Mouse (Mus musculus) brain, adult 2 months (tissue): ENCODE data around the gene Camta1.

Experiments
- DNase-seq: peaks from one replicate; pipeline ENCODE4 v3.0.0; 2011; ENCODE audit warnings: low read depth, low spot score

Gene Camta1

DNA sequence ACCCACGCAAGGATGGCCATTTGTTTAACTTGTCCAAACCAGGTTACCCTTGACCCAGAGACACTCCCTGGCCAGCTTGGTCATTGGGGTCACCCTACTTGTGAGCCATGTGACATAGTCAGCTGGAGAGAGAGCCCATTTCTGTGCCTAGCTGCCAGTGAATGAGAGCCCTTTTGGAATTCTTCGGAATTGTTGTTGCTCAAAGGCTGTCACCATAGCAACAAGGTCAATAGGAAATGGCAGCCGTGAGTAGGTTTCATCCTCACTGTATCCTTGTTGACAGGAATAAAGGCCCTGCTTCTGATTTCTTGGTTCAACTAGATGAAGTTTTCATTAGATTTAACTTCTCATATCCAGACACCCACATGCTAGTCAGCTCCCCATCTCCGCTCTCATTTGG is 707.4 kb downstream of the Camta1 start:
- DNase-seq: no peak

DNA sequence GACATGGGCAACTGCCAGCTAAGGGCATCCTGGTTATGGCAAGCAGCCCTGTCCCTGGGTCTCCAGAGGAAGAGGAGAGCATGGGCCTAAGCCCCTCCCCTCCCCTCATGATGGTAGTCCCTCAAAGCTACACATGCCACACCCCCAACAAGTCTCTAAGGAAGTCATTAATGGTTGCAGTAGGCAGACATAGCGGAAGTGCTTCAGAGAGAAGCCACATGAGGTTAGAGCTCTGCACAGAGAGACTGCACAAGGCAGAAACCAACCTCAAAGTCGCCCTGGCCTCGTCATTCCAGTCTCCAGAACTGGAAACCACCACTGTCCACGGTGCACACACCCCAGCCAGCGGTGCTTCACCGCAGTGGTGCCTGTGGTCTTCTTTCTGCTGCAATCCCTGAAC is 709.7 kb downstream of the Camta1 start:
- no peak for DNase-seq

DNA sequence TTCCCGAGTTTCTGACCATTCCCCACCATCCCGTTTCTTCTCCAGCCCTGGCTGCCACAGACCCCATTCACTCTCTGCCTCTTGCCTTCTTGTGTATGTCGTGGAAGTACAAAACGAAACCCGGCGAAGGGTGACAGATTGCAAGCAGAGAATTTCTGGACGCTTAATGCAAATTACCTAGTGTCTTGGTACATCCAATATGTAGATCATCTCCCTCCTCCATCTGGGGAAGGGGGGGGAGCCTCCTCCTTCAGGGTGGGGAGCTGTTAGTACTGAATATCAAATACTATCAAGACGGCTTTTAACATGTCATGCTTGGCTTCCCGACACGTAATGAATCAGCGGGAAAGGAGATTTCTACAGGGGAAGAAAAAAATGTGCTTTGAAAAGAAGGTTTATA is 710.8 kb downstream of the Camta1 start:
- peak; percentile 64 for DNase-seq

DNA sequence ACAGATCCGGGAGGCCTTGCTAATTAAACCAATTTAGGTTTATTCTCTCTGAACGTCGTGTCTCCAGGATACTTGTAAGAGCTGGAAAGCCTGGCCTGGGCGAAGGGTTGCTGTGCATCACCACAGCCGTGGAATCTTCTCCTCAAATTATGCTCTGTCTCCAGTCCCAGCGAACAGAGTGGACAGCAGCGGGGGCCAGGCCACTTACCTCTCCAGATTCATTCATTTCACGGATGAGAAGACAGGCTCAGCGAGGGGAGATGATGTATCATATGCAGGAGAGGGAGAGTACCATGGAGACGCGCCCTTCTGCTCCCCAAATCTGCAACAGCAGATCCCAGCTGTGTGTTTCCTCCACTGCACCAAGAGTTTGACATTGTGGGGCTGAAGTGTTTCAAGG is 711.6 kb downstream of the Camta1 start:
- no peak for DNase-seq

DNA sequence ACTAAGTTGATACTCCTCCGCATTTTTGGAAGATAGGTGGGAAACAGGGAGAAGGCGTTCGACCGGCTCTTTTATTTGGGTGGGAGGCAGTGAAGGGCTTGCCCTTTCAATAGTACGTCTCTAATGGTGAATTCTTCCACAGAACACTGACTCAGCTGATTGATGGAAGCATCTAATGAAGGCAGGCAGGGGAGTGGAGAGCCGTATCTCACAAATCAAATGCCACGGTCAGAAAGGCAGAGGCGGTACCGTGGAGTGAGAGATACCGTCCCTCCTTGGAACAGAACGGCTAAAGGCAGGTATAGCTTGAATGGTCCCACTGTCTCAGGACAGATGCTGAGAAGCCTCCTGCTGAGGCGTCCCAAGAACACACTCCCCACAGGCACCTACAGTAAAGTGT is 714.1 kb downstream of the Camta1 start:
- no peak for DNase-seq

DNA sequence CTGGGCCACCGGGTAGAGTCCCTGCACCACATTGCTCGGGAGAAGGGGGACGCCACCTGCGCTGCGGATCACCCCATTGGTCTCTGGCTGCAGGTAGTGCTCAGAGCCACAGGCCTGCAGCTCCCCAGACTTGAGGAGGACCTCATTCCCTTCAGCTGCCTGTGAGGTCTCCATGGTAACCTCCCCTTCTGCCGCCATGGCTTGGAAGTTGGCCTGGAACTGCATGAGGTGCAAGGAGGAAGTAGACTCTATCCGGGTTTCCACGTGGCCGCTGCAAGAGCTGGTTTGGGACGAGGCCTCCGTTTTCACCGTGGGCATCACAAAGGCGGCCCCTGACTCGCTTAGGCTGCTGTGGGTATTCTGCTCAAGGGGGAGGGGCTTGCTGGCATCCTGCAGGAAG is 717.6 kb downstream of the Camta1 start:
- no peak for DNase-seq

DNA sequence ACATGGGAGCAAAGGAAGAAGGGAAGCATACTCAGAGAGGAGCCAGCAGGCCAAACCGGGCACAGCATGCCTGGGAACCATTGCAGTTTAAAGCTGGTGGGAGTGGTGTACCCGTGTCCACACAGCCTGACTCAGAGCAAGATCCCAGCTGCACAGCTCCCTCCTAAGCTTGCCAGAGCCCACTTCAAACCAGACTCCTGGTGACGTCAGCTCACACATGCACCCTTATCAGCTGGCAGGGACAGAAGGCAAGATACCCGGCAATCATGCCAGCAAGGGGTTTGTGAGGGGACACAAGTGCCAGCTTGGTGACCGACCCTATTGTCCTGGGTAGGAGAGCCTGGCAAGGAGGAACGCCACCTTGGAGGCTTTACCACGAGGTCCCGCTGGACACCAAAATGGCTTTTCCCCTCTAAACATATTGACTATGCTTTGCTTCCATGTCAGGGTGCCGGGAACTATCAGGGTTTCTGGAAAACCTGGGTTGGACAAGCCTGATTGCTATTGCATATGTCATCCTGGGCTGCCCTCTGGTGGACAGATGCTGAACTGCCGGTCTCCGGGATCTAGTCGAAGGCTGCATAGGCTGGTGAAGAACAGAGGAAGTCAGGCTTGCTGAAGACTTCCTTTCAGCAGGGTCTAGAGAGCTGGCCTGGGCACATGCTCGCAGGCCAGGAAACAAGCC is 720.3 kb downstream of the Camta1 start:
- DNase-seq: peak; percentile 97

DNA sequence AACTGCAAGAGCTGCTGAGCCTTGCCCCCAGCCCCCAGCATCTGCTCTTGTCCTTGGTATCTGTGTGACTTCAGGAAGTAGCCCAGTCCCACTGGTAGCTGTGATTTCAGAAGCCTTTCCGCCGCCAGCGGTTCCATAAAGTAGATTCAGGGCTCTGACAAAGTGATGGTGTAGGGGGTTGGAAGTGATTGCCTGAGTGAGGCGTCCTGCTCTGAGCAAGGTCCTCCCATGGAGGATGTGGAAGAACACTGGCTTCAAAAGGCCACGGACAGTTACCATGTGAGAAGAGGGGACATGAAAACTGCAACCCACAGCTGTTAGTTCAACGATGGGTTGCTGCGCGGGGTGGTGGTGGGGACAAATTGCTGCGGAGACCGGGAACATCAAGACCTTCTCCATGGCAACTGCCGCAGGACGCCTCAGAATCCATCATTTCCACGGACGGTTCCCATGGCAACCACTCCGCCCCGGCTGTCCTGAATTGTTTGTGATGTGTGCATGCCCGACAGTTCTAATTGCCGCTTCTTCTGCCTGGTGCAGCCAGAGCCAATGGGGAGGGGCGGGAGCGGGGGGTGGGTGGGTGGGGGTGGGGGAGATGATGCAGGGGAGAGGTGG is 721.2 kb downstream of the Camta1 start:
- peak; percentile 97 for DNase-seq

DNA sequence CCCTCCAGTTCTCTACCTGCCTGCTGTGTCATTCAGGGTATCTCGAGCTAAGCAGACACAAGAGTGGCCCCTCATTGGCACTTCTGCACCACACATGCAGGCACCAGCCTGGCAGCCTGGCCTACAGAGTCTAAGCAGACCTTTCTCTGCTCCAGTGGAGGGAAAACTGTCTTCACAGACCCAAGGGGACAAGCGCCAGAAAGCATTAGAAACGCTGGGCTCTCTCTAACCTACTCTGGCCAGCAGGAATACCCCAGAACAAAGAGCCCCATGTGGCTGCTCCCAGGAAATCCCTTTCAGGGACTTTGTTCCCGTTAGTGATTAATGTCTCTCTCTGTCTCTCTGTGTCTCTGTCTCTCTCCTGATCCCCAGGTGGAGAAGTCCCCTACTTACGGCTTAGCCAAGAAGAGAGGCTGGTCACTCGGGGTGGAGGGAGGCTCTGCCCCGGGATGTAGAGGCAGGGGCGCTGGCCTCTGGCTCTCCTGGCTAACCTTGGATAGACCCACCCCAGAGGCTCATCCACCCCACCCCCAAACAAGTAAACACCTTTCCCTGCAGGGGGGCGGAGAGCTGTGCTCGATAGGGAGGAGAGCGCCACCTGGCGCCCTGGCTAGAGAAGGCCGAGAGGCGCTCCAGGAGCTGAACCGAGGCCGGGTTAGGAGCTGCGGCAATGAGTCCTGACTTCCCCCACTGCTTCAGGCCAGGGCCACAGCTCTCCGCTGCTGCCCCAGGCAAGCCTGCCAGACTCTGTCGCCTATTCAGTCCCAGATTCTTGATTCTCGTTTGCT is 722.4 kb downstream of the Camta1 start:
- DNase-seq: peak; percentile 96

DNA sequence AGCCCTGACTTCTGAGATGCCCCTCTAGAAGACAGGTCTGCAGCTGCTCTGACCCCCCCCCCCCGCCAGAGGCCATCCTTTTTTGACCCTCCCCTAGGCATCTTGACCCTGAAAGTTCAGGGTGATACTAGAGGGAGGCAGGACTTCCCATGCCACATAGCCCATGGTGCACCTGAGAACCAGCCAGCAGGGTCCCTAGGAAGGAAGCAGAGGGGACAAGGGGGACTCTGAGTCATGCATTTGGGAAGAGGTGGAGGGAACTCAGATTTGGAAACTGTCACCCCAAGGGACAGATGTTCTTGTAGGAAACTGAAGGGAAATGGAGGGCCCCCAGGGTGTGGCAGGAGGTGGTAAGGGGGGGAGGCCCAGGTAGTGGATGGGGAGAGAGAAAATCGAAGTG is 723.1 kb downstream of the Camta1 start:
- DNase-seq: no peak

DNA sequence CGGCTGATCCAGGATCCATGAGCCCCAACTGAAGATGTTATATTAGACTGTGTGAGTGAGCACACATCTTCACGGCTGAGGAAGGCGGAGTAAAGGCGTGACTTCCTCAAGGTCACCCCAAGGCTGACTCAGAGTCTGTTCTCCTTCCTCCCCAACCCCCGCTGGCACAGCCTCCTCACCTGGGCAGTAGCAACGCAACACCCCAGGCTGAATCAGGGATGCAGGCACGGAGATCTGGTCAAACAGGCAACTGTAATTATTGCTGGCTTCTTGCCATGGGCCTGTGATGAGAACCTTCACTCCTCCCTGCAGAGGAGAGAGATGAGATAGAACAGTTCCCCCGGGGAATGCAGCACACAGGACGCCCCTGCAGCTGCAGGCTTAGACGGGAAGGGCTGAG is 723.5 kb downstream of the Camta1 start:
- peak; percentile 84 for DNase-seq

DNA sequence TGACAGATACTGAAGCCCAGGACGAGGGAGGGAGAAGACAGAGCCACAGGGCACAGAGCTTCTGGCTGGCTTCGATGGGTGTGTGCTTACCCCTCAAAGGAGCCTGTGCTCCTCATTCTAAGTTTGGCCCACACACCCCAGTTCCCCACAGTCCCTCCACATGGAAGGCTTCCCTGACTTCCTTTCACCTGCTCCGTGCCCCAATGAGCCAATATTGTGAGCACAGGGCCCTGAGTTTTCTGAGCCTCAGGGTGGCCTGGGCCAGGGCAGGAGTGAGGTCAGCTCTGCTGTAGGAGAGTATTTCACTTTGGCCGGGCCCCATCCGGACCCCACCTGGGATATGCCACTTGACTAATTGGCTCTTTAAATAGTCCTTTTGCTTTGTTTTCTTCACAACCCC is 724.0 kb downstream of the Camta1 start:
- DNase-seq: no peak

DNA sequence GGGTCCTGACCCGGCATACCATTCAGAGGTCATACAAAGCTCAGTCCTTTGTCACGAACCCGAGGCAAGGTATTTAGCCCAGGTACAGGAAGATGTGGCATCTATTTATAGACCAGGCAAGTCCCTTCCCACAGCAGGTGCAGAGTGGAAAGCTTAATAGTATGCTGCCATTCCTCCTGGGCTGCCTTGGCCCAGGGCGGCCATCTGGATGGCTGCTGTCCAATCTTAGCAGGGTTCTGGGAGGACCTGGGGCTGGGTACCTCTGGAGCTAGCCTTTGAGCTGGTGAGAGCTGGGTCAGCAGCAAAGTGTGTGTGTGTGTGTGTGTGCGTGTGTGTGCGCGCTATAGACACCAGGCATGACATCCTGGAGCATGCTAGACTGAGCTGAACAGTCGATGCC is 726.2 kb downstream of the Camta1 start:
- DNase-seq: no peak

DNA sequence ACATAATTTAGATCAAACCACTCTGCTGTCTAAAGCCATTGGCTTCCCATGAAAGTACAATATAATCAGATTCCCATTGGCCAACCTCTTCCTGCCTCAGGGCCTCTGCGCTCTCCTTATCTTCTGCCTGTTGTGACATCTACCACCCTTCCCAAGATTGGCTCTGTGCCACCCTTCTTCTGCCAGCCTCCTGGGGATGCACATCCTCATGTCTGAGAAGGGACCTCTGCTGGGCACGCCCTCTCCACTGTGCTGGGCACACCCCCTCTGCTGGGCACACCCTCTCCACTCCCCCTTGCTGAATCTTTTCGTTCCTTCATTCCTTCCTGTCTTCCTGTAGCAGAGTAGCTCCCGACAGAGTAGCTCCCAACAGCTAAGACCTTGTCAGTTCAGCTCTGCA is 727.9 kb downstream of the Camta1 start:
- DNase-seq: peak; percentile 45

DNA sequence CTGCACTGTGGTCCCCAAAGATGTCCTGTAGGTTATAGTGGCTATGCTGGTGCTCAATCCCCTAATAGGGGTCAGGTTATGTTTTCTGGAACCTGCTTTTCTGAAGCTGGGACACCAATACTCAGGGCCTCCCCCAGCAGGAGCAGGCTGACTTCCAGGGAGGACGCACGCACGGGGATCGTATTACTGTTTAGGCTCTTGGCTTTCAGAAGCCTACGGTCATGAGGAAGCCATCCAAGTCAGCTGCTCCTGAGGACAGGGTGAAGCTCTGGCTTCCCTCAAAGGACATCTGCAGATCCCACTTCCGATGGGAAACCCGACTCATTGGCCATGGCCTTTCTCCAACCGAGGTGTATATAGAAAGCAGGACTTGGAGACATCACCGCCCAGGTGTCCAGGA is 729.2 kb downstream of the Camta1 start:
- no peak for DNase-seq

DNA sequence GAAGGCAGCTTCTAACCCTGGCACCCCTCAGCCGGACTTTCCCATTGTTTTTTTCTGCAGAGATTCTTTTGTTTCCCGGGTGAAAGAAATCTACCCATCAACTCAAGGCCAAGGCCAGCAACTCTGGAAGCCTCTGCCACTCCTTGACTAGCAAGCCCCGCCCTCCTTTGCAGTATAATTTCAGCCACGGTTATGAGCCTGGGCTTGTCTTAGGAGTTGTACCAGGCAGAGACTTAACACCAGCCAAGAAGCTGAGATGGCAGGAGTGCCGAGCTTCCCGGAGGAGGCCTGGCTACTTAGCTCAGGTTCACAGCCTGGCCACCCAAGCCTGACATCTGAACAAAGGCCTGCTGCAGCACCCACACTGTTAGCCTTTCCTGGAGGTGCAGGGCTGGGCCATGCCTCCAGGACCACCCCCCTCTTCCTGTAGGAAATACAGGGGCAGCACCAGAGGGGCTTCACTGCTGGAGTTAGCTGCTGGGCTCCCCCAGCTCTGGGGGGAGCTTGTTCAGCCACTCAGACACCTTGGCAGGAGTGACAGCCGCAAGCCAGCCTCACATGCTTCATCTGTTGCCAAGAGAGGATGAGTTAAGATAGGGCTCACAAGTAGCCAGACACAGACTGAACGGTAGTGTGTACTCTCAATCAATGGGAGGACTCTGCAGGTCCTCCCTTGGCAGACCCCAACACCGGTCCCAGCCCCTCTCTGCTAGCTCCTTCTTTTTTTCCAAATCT is 730.8 kb downstream of the Camta1 start:
- no peak for DNase-seq

DNA sequence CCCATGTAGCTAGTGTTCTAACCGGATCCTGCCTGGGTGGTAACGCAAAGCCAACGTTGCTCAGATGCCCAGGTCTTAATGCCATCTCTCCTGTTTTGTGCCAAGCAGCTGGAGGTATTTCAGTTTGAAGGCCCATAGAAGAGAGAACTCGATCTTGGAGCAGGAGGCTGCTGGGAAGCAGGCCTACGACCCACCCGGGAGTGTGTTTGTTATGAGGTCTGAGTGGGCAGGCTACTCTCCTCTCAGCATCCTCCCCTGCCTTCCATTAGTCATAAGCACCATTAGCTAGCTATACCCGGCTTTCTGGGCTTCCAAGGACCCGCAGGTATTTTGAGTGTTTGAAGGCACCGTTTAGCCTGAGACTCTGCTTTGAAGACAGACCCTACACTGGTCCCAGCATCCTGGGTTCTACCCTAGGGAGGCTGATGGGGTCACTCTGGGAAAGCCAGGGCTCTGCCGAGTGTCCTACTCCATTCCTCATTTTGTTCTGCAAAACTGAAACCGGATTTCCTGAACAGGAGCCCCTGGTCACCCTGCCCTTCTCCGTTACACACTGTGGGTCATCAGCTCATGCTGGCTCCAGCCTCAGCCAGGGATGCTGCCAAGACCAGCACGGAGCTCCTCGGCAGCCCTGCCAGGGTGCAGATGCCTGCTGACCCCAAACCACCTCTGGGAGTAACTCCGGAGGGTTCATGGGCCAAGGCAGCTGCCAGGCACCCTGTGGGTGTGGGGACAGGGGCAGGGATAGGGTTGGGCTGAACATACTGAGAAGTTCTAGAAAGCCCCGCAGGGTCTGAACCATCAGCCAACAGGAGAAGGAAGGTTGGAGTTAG is 731.7 kb downstream of the Camta1 start:
- peak; percentile 71 for DNase-seq

DNA sequence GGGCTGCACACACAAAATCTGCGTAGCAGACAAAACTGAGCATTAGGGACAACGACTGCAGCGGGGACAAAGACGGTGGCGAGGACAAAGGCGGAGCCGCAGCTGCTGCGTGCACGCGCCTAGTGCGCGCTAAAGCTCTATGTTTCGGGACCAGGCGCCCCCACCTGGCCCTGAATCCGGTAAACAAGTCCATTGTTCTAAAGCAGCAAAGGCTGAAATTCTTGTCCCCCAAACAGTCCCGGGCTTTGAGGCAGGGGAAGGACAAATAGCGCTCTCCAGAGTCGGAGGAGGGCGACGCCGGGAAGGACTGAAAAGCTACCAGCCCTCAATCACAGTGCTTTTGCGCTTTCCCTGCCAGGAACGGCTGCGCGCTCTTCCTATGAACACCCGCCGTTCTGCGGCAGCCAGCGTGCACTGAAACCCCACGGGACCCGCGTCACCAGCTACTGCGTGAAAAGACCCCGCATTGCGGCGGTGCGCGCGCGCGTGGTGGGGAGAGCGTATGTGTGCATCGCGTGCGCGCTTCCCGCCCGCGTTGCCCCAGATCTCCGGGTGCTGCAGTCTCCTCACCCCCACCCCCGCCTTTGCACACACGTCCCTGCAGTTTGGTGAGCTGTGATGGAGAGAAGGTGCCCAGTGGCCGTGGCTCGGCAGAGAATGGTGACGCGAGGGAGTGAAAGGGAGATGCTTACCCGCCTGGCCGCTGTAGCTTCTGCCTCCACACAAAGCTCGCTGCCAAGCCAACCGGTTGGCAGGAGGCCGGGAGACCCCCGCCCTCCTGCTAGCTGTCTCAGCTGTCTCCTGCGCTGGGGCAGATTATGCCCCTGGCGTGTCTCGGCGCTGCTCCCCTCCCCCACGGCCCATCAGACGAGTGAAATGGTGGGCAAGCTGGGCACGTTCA is 732.8 kb downstream of the Camta1 start:
- DNase-seq: peak; percentile 97

DNA sequence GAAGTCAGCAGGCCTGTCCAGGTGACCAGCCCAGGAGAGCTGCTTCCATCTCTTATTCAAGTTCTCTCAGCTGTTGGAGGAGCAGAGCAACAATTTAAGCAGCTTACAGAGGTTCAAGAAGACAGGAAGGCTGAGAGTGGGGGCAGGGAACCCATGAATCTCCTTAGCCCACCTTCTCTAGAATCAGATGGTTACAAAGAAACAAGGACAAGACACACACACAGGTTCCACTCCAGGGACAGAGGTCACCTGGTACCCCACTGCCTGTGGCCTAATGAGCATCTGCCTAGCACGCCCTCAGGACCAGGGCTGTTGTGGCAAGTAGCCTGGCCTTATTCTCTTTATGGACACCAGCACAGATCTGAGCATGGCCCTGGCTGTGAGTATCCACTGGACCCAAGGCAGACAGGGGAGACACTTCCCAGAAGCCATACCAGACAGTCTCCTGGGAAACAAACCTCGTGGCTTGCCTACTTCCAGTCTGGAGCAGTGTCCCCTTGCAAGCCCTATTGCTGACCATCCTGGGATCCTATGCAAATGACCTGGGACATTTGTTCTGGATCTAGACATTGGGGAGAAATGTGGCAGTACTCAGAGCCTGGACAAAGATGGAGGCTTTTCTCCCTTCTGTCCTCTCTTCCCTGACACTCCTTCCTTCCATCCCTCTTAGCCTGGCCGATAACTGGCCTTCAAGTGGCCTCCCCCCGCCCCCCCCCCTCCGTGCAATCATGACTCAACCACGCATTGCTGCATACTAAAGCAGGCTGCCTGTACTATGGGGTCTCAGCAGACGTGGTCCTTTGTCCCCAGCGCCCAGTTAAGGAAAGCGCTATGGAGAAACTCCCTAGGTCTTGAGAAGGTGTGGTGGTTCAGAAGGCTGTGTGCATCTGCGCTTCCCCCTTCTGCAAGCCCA is 733.8 kb downstream of the Camta1 start:
- DNase-seq: peak; percentile 71
